Mouse (Mus musculus): ENCODE measurements around the gene Fxyd3.

Fxyd3 gene

DNA sequence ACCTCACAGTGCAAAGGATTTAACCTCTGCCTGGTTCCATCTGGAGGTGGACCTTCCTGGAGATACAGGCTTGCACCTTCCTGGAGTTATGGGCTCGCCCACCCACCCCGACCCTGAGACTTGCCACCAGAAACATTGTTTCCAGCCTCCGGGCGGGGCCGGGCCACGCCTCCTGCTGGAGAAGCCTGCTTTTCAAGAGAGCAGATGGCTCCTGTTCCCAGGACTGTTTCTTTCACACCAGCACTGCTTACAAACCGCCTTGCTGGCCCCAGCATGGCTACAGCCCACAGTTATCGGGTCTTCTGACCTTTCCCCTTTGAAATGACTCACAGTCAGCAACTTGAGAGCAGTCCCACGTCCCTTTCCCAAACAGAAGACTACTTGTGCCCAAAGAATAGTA lies 4.2 kb downstream of the Fxyd3 start:
- no peak for DNase-seq (ENCODE audit: low spot score in 2 of 2)

DNA sequence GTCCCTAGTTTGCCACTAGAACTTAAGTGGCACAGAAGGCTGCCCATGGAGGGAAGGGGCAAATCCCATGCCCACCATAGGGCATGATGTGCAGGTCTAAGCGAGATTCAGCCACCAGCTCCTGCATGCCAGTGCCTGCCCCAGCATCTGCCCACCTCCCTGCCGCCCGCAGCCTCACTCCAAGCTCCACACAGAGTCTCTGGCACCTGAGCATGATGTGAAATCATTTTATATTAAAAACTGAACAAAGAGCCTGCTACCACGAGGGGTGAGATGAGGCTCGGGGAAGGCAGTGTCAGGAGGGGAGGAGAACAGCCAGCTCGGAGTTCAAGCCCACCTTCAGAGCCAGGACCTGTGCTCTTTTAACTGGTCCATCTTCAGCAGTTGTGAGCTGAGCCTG lies 6.2 kb downstream of the Fxyd3 start:
- no peak for DNase-seq (ENCODE audit: low spot score in 2 of 2)

GRCm38 (mm10) chr7:31069491-31069890 lies 7.0 kb downstream of the Fxyd3 start:
- no peak for DNase-seq (ENCODE audit: low spot score in 2 of 2)

- DNase-seq (ENCODE audit: low spot score in 2 of 2): no peak
These were observed 8.7 kb downstream of the Fxyd3 start for GRCm38 (mm10) chr7:31067836-31068235.

GRCm38 (mm10) chr7:31063074-31063560 lies 13.4 kb downstream of the Fxyd3 start:
- no peak for DNase-seq (ENCODE audit: low spot score in 2 of 2)

DNA sequence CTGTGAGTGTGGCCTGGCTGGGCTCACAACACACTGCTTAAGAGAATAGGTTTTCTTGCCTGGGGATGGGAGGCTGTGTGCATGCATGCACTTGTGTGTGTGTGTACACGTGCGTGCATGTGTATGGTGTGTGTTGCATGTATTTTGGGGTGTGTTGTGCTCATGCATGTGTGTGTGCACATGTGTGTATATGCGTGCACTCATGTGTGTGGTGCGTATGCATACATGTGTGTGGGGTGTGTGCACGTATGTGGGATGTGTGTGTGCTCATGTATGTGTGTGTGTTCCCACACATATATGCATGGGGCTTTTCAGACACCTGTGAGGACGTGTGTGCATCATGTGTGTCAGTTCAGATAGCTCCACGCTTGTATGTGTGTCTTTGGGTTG lies 15.9 kb downstream of the Fxyd3 start:
- DNase-seq (ENCODE audit: low spot score in 2 of 2): no peak

DNA sequence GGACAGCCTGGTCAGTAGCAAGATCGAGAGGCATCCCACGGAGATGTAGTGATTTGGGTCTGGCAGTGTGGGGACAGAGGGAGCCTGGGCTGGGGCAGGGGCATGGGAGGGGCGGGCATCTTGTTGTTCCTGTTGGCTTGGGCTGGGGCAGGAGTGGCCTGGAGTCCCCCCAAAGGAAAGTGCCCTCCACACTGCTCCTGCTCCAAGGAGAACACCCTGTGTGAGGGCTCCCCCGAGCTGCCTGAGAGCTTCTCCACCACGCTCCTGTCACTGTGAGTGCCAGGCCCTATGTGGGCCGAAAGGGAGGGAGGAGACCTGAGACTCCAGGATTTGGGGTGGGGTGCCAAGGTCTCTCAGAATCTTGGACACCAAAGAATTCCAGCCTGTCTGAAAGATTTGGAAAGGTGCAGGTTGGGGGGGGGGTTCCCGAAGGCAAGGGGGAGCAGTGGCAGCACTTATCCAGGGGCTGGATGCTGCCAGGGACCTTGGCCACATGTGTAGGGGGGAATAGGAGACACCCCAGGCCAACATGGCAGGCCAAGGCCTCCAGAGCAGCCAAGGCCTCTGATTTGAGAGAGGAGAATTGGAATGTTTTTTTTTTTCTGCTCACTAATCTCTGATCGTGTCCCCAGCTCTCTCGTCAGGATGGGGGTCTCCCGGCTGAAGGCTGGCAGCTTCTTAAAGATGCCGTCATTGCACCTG lies 16.4 kb downstream of the Fxyd3 start:
- DNase-seq (ENCODE audit: low spot score in 2 of 2): no peak

GRCm38 (mm10) chr7:31059108-31059507 lies 17.4 kb downstream of the Fxyd3 start, which contains the start of gene Lgi4:
Lgi4 (plus strand) TSS chr7:31059342.
- DNase-seq (ENCODE audit: low spot score in 2 of 2): peak; percentile 83 to 85

DNA sequence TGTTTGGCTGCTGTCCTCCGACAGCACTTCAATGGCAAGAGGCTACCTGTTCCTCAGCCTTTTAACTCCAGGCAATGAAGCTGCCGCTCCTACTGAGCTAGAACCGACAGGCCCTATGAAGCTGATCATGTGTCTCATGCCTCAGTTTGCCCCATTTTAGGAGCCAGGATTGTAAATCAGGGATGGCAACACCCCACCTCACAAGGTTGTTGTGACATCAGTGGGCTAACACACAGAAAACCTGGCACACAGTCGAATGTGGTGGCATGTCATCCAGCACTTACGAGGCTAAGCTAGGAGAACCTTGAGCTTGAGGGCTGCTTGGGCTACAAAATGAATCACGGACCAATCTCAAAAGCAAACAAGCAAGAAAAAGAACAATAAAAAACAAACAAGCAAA lies 18.3 kb downstream of the Fxyd3 start:
- DNase-seq (ENCODE audit: low spot score in 2 of 2): no peak

- no peak for DNase-seq (ENCODE audit: low spot score in 2 of 2)
These were observed 18.8 kb downstream of the Fxyd3 start for GRCm38 (mm10) chr7:31057730-31058129.

- DNase-seq (ENCODE audit: low spot score in 2 of 2): no peak
These were observed 19.4 kb downstream of the Fxyd3 start, which contains the start of gene Fxyd1 for GRCm38 (mm10) chr7:31057071-31057470. Fxyd1 (minus strand) TSS chr7:31057199.

DNA sequence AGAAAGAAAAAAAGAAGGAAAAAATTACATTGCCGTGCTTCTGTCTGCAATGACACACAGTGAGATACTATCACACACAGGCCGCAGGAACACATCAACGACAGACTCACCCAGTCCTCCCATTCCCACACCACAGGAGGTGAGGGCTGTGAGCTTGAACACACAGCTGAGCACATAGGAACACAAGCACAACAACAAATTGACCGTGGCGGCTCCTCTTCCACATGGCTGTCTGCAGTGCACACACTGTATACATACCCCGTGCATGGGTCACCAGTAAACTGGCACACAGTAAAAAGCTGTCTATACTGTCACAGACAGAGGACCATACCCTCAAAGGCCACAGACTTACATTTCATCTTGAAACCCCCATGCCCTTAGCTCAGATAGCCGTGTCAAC lies 20.1 kb downstream of the Fxyd3 start:
- no peak for DNase-seq (ENCODE audit: low spot score in 2 of 2)

GRCm38 (mm10) chr7:31055883-31056282 lies 20.6 kb downstream of the Fxyd3 start:
- no peak for DNase-seq (ENCODE audit: low spot score in 2 of 2)

DNA sequence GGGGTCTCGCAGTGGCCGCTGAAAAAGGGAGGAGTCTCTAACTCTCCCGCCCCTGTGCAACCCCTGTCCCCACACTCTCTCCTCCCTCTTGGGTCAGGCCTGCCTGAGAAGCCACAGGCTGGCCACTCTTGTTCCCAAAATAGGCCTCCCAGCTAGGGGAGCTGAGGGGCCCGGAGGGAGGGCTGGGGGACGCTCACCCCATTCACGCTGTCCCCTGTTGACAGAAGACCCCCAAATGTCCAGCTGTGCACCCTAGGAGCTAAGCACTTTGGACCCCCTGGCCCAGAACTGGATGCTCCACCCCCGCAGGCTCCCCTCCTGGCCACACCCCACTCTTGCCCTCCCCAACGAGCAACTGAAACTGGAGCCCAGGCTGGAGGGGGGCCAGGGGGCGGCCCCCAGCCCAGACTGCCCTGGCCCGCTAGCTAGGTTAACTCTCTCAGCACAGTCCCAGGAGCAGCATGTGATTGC lies 21.1 kb downstream of the Fxyd3 start:
- peak in 1 of 2 experiments; percentile 78 for DNase-seq (ENCODE audit: low spot score in 2 of 2)

GRCm38 (mm10) chr7:31054661-31055320 lies 21.7 kb downstream of the Fxyd3 start:
- DNase-seq (ENCODE audit: low spot score in 2 of 2): no peak

GRCm38 (mm10) chr7:31053882-31054447 lies 22.5 kb downstream of the Fxyd3 start:
- no peak for DNase-seq (ENCODE audit: low spot score in 2 of 2)

DNA sequence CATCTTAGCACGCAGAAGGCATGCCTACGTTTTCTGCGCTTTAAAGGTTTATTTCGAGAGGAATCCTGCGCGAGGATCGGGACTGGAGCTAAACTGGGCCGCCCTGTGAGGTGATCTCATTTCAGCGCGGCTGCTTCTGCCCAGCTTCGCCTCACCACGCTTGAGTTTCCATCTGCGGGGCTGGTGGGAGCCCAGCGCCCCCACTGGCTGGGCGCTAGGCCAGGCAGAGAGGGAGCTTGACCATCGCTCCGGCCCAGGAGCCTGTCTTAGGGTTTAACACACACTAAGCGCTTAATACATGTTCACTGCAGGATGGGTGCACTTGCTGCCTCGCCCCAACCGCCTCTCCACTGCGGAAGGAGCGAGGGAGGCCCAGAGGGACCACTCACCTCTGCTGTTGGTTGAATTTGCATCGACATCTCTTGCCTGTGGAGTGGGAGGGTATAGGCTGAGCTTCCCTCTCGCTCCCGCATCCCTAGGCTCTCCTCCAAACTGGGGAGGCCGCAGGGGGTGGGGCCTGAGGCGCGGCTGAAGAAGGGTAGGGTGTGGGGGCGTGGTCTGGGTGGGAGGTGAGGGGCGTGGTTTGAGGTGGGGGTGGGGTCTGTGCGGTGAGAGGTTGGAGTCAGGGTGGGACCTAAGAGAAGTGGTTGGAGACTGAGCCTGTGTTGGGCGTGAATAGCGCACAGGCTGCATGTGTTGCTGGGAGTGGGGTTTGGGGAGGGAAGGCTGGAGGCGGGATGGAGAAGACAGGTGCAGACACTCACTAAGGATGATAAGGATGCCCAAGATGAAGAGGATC lies 23.7 kb downstream of the Fxyd3 start:
- no peak for DNase-seq (ENCODE audit: low spot score in 2 of 2)

DNA sequence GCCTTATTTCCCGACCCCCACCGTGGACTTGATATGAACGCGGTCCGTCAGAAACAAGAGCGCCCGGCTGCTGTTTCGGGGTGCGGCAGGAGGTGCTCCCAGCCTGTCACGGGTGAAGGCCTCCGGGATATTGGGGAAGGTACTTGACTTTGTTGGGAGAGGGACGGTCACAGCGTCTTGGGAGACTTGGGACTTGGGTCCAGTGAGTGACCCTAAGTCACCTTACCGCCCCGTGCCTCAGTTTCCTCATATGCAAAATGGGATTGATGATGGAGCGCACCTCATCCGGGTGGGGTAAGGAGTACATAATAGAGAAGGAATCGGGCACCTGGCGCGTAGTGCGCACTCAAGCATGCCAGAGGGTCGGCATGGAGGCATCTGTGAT lies 24.3 kb downstream of the Fxyd3 start:
- no peak for DNase-seq (ENCODE audit: low spot score in 2 of 2)

DNA sequence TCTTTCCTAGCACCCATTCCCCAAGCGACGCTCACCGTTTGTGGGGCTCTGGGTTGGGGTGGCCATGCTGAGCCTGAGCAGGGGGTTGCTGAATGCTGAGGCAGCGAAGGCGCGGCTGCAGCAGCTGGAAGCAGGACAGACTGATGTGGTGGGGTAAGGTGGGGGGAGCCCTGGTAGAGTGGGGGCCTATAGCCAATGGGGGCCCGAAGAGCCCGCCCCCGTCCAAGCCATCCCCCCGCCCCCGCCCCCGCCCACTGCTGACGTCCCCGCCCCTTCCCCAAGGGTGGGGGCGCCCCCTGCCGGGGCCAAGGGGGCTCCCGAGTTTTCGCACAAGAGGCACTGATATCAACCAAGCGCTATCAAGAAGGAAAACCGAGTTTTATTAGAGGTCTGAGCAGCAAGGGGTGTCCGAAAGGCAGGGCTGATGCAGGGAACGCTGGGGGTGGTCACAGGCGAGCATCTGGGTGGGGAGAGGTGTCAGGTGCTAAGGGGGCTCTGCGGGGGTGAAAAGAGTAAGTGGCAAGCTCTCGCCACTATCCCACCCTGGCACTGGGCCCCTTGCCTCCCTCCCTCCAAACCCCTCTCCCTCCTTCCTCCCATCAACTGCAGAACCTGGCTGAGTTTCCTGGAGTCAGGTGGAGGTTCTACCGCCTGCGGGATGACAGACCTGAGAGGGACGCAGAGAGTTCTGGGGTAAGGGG lies 25.0 kb downstream of the Fxyd3 start, which contains the start of gene Fxyd7:
Gene Fxyd7 (minus strand): TSS at position 147 of the 701 bp plus-strand sequence.
- no peak for DNase-seq (ENCODE audit: low spot score in 2 of 2)

DNA sequence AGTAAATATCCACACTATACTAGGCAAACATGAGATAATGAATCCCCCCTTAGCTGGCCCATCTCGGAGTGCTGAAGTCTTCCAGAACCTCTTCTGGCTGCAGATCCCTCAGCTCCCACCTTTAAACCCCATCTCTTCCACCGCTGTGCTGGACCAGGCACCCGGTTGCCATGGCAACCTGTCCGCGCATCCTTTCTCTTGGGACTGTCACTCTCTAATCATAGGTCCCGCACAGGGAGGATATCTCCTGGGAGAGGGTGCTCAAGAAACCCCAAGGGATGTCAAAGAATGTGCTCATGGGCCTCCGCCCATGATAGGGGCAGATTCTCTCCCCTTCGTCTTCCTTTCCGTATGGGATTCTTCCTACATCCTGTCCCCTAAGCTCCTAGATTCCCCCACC lies 25.6 kb downstream of the Fxyd3 start:
- DNase-seq (ENCODE audit: low spot score in 2 of 2): no peak

DNA sequence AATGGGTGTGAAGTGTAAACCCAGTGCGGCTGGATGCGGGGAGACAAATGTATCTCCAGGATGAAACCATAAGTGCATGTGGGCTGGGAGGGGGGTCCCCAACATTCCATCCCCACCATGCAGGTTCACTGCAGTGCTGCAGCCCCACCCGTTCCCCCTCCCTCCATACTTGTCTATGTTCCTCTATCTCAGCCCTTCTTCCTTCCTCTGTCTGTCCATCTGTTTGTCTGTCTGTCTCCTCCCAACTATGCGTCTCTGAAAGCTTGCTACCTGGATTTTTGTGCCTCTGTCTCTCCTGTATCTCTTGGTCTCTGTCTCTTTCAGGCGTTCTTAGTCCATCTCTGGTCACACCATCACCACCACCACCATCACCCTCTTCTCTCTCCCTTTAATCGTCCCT lies 26.0 kb downstream of the Fxyd3 start:
- DNase-seq (ENCODE audit: low spot score in 2 of 2): no peak
